In genomic region chr2:71161558-71161957, GRCm38 (mm10) we compare ENCODE assay signal across 13 mouse cellular contexts.
"Had no signal": no experiment of that assay in that cellular context is flagged by ENCODE, and none has a peak within 500 bp of the region (broad histone marks: within the 10 kb centered on the region; RNA-seq: fewer than 3 reads in every experiment).

No protein-coding gene starts in this region.

- H3K4me1 ChIP-seq: neural tube, embryonic 12.5 days had no signal

- H3K27me3 ChIP-seq: liver, embryonic 15.5 days; midbrain, embryonic 15.5 days; neural tube, embryonic 12.5 days had no signal

- H3K36me3 ChIP-seq: limb, embryonic 10.5 days; liver, embryonic 15.5 days; midbrain, embryonic 15.5 days; neural tube, embryonic 12.5 days had no signal

- H3K9ac ChIP-seq: liver, embryonic 15.5 days; midbrain, embryonic 15.5 days; neural tube, embryonic 12.5 days had no signal

- H3K4me2 ChIP-seq: liver, embryonic 11.5 days; liver, embryonic 15.5 days; midbrain, embryonic 15.5 days; neural tube, embryonic 12.5 days had no signal

- H3K9me3 ChIP-seq: limb, embryonic 10.5 days; liver, embryonic 15.5 days; midbrain, embryonic 15.5 days; neural tube, embryonic 12.5 days had no signal

- H3K4me3 ChIP-seq: left cerebral cortex, adult 2 months; limb, embryonic 10.5 days; liver, embryonic 15.5 days; midbrain, embryonic 15.5 days; neural tube, embryonic 12.5 days had no signal

- H3K27ac ChIP-seq: left cerebral cortex, adult 2 months; limb, embryonic 10.5 days; liver, embryonic 15.5 days; midbrain, embryonic 15.5 days; neural tube, embryonic 12.5 days; stomach, postnatal 0 days had no signal

- ATAC-seq: intestine, postnatal 0 days; lung, postnatal 0 days had no signal

- DNase-seq: lung, adult 2 months; lung, postnatal 36 days; thymus, adult 18-20 months; thymus, postnatal 25 days had no signal
